11 mouse cellular contexts compared by ENCODE assay signal in genomic region chr6:91347721-91348120, GRCm38 (mm10).
DNase-seq lines count a peak whose midpoint lies in the region.
"Had no signal": no experiment of that assay in that cellular context is flagged by ENCODE, and none has a peak within 500 bp of the region (broad histone marks: within the 10 kb centered on the region; RNA-seq: fewer than 3 reads in every experiment).

No protein-coding gene starts in this region.

- H3K4me3 ChIP-seq in forebrain, embryonic 10.5 days = 0 out of 2 replicates have a peak overlapping the region, but pooled peaks have one; percentile 5
- H3K4me3 ChIP-seq: liver, embryonic 15.5 days; myocyte had no signal

- peaks cover 28% of the 10 kb centered on the region for H3K27me3 ChIP-seq in forebrain, embryonic 10.5 days (ENCODE audit: poor library complexity, severe bottlenecking)

- peak; percentile 19 to 41 for DNase-seq in right cerebral cortex, adult 2 months (ENCODE audit: low spot score in 2 of 2)
- no peak for DNase-seq in right cerebral cortex, postnatal 36 days (ENCODE audit: low spot score in 2 of 2)
- DNase-seq in forebrain, embryonic 10.5 days (ENCODE audit: extremely low spot score, low spot score) = peak; percentile 58
- DNase-seq in layer of hippocampus, adult 9-11 months = peak; percentile 57
- DNase-seq in right cerebral cortex, postnatal 4 days = peak; percentile 41
- no peak for DNase-seq in adrenal gland, postnatal 4 days (ENCODE audit: low spot score in 2 of 2)
- DNase-seq in adrenal gland, adult 8-10 months = no peak
- DNase-seq in kidney, adult 18-20 months = no peak
- DNase-seq: kidney, postnatal 14 days had no signal

- no peaks in the 10 kb centered on the region for H3K9me3 ChIP-seq in forebrain, embryonic 10.5 days
- H3K9me3 ChIP-seq: liver, embryonic 15.5 days had no signal

- H3K36me3 ChIP-seq in forebrain, embryonic 10.5 days (replicated peaks) = no peaks in the 10 kb centered on the region
- H3K36me3 ChIP-seq: liver, embryonic 15.5 days had no signal

- 6% methylated on average over 7 of the region's 7 CpGs for WGBS in forebrain, embryonic 10.5 days

- peaks cover 72% of the 10 kb centered on the region for H3K4me1 ChIP-seq in forebrain, embryonic 10.5 days
- H3K4me1 ChIP-seq: liver, embryonic 15.5 days had no signal

- H3K27ac ChIP-seq in forebrain, embryonic 10.5 days = peak overlapping the region; percentile 93
- H3K27ac ChIP-seq: liver, embryonic 15.5 days had no signal

Comparison
In these comparisons a context has a peak if more than half of its experiments do, and no peak if none do; other contexts are left out.
1. DNase-seq: peak in right cerebral cortex, adult 2 months (2 of 2), forebrain, embryonic 10.5 days (single experiment), layer of hippocampus, adult 9-11 months (single experiment) and right cerebral cortex, postnatal 4 days (single experiment); none in right cerebral cortex, postnatal 36 days (0 of 2), adrenal gland, postnatal 4 days (0 of 2), adrenal gland, adult 8-10 months (single experiment) and kidney, adult 18-20 months (single experiment).